Mouse (Mus musculus) erythroblast, embryonic 14.5 days (primary cell): Measurements from ENCODE around the gene Klk1b4.

Experiments used
- GATA1 ChIP-seq: IDR thresholded peaks from 2 replicates; pipeline ENCODE4 v1.6.1; 2012; ENCODE audit warnings: low read length, inconsistent platforms, mixed read lengths
- TAL1 ChIP-seq: IDR thresholded peaks from 3 replicates; pipeline ENCODE4 v1.6.1; 2012; ENCODE audit warnings: low read length, inconsistent platforms, mixed read lengths

DNA sequence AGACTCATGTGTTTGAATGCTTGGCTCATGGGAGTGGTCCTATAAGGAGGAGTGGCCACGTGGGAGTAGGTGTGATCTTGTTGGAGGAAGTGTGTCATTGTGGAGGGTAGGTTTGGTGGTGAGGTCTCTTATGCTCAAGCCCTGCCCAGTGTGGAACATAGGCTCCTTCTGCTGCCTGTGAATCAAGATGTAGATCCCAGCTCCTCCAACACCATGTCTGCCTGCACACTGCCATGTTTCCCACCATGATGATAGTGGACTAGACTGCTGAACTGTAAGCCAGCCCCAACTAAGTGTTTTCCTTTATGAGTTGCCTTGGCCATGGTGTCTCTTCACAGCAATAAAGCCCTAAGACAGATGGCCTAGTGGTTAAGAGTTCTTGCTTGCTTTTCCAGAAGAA lies 36.8 kb downstream of the Klk1b4 start:
- no peak for TF ChIP-seq TAL1
- no peak for TF ChIP-seq GATA1
